Mouse (Mus musculus) bone marrow, adult 2 months (tissue): ENCODE results near the gene Calu.

ENCODE experiments used
- CTCF ChIP-seq: fragments of 200-500 bp; IDR thresholded peaks from 2 replicates; pipeline ENCODE4 v1.5.1; 2011; ENCODE audit warnings: low read length, control low read depth; ENCODE audit not compliant: control insufficient read depth, insufficient read depth
- POLR2A ChIP-seq: fragments of 200-500 bp; IDR thresholded peaks from 2 replicates; pipeline ENCODE4 v1.6.1; 2011; ENCODE audit warnings: low read depth, mild to moderate bottlenecking, control low read depth, low read length, borderline replicate concordance; ENCODE audit not compliant: control insufficient read depth

GRCm38 (mm10) chr6:29389425-29389824 lies 41.6 kb downstream of the Calu start:
- TF ChIP-seq CTCF (no peak), POLR2A (no peak)
